Mouse (Mus musculus) neutrophil, adult 5-6 weeks (primary cell): Measurements from ENCODE around the gene Htatip2. TPM values are rescaled to one million over a fixed set of nuclear protein-coding genes. Genes with fewer than 3 reads are reported as not detected.

Experiments
- ATAC-seq: fragments of 151-379, 151-347 bp; 2 replicates; pipeline ENCODE4 v1.8.0; 2017; ENCODE audit warnings: mild to moderate bottlenecking, moderate TSS enrichment; ENCODE audit not compliant: insufficient number of reproducible peaks, poor library complexity, low FRiP score, severe bottlenecking; ENCODE audit errors: extremely low read depth
- total RNA-seq: library from RNA; stranded (forward); fragments of 200-1000 nt; gene quantifications from 2 replicates; pipeline ENCODE4 v1.2.3, GENCODE M21; 2017

Gene Htatip2
- 13.4 and 22.3 TPM in 2 replicates for total RNA-seq

DNA sequence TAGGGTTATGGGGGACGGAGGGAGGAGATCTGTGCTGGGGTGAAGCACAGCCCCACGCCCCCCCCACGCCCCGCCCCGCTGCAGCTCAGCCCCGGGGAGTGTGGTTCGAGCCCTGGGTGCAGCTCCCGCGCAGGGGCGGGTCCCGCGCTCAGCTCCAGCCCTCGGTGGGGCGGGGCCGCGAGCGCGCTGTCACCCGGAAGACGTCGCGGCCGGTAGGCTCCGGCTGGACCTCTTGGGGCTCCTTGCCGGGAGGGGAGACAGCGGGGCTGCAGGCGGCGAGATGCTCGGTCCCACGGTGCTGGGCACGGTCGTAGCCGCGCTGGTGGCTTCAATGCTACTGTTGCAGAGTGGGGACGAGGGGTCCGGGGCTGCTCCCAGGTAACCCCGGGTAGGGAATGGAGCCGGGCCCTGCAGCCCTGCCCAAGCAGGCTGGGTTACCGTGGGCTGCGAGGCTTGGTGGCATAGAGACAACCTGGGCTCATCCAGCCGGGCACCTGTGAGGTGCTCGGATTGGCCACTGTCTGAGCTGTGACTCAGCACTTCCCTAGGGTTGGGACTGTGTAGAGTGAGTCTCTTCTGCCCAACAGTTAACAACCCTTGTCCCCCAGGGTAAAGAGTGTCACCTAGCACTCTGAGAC is at the start of gene Htatip2:
Htatip2 (plus strand) TSS at position 182 of the 638 bp plus-strand sequence.
- peak; percentile 46 for ATAC-seq

DNA sequence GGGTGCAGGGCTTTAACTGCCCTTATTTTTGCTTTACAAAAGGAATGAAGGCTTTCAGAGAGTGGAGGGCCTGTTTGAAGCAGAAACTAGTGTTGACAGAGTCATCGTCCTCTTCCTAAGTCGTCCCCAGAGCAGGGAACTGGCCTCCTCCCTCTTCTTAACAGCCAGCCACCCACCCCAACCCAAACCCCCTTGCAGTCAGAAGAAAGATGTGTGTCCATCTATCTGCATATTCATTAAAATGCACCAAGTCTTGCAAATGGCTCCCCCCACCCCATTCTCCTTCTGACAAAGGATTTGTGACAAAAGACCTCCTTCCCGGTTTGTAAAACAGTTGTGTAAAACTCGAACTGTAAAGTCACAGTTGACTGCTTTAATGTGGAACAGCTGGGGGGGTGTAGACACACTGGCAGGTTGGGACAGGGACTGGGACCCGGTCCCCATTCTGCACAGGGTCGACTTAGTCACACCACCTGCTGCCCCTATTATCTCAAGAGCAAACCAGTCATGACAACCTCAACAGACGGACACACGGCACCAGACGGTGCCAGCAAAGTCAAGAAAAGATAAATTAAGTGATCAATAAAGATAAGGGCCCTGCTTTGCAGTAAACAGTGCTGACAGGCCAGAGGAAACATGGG is 49.4 kb upstream of the Htatip2 start:
- ATAC-seq: no peak

DNA sequence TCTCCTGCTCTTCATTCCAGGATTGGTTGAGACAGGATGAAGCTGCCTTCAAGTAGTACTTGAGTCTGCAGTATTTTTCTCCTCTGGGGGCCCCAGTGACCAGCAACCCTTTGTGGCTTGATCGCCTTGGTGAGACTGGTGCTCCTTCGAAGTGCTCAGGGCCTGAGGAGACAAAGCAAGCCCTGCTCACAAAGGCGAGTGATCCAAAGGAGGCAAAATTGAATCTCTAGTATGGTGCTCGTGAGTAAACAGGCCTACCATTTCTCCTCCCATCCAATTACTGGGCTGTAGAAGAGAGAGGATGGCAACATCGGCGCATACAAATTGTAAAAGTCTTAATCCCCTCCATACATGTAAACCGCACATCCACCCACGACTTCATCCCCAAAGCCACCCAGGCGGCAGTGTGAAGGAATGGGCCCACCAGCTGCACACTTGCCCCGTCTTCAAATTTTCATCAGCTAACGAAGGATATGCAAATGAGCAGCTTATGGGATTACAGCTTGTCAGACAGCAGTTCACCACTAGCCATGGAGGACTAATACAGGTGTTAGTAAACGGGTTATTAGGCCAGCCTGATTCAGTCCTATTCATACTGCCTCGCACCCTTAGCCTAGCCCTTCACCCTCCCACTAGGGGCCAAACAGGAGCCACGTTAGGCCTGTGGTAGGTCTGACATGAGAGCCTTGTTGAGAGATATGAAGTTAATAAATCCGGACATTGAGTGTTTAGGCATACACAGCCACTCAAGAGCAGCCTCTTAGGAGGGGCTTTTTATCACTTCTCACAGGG is 40.8 kb upstream of the Htatip2 start:
- ATAC-seq: no peak

DNA sequence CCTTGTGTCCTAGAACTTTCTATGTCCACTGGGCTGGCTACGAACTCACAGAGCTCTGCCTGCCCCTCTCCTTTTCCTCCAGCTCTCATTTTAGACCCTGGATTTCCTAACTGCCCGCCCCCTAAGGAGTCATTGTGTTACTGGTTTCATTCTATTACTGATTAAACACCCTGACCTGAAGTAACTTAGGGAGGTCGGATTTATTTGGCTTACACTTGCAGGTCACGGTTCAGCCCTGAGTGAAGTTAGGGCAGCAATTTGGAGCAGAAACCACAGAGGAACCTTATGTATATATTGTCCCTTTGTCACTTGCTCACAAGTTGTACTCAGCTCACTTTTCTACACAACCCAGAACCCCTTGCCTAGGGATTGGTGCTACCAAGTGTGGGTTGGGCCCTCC is 24.6 kb upstream of the Htatip2 start:
- ATAC-seq: no peak

DNA sequence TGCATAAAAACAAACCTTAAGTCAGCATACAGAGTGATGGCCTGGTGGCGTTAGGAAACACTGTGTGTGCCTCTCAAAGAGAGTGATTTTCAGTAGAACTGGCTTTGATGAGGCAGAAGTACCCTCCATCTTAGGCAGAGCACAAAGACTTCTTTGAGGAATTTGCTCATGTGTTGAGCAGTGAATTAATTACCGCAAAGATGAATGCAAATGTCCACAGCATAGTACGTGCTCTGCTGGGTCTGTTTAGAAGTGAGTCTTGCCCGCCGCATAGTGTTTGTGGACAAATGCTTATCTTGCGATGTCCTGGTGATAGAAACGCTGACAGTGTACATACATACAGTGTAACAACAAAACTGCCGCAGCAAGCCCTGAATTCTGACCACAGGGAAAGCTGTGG is 19.5 kb upstream of the Htatip2 start:
- no peak for ATAC-seq

DNA sequence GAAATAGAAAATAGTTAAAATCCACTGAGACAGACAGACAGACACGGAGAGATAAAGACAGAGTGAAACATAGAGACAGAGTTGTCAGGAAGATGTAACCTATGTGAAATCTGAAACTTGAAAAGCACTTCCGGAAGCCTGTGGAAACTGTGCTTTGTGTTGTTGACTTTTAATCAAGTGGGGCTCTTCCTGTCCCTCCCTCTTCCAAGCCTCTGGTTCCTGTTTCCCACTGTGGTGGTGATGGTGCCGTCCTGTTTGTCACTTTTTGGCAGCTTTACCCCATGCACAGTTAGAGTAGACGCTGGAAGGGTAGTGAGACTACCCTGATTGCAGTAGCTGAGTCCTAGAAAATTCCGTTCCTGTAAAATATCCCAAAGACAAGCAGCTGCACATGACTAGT is 17.4 kb upstream of the Htatip2 start:
- no peak for ATAC-seq

DNA sequence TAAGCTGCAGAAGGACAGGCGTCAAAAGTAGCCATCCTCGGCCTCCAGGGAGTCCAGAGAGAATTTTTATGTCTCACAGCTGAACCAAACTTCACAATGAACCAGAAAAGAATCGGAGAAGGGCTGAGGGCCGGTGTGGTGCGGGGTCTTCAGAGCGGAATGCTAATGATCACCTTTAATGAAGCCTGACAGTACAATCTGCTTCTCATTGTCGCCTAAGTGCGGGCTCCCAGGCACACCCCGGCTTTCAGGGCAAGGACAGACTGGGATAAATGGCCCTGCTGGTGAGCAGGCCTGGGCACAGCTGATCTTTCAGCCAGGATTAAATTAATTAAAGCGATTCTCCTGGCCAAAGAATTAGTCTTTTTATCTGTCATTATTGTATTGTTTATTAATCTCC is 17.0 kb upstream of the Htatip2 start:
- no peak for ATAC-seq

DNA sequence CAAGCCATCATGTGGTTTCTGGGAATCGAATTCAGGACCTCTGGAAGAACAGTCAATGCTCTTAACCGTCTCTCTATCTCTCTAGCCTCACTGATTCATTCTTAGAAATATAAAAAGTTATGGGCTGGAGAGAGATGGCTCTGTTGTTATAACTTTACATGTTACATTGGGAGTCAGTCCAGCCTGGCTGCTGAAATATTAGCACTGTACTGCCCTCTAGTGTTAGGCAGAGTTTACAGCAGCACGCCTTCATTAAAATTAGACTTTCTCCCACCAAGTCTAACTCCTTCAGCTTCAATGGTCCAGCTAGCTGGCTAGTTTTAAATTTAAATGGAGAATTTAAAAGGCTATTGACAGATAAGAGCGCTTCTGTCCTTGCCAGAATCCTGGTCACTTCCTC is 7.8 kb upstream of the Htatip2 start:
- peak; percentile 59; the same call in 1 of the 2 replicates for ATAC-seq

DNA sequence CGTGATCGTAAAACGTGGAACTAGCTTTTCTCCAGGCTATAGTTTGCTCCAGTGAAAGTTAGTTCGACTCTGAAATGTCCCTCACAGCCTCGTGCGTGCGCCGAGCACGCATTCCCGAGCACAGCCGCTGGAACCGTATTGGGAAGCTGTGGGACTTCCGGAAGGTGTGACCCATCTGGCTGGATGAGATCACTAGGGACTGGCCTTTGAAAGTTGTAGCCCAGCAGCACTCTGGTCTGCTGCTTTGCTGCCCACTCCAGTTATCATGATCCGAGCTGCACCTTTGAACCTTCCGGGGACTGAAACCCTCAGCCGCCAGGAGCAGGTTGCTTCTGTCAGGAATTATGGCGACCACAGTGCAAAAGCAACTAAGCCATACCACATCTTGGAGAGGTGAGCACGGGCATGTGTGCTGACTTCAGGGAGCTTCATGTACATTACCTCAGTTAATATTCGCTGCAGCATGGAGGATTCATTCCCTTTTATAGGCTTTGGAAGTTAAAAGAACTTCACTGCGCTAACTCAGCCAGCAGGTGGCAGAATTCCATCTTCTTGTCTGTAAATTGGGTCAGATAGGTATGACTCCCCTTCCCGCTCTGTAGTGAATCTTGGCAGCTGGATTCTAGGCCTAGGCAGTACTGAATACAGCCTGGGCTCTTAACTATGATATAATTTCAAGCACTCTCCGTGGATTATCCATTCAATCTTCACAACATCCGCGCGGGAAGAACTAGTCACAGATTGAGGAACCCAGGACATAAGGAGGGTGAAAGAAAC is 6.0 kb upstream of the Htatip2 start:
- ATAC-seq: peak; percentile 39; the same call in 1 of the 2 replicates

DNA sequence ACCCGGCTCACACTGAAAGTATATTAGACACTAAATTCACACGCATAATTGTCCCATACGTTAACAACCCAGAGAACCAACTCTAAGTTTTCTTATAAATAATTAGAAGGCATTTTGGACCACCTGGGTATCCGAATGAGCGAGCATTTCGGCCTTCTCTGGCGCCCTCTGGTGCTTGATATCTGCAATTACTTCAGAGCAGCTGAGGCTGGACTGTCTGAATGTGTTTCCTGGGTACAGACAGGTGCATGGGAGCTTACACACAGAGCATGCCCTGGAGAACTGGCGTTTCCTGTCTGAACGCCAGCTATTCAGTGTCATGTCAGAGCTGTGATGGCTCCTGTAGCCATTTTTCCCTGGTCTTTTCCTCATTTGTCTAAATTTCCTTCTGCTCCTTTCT is 4.1 kb upstream of the Htatip2 start:
- ATAC-seq: peak; percentile 78

DNA sequence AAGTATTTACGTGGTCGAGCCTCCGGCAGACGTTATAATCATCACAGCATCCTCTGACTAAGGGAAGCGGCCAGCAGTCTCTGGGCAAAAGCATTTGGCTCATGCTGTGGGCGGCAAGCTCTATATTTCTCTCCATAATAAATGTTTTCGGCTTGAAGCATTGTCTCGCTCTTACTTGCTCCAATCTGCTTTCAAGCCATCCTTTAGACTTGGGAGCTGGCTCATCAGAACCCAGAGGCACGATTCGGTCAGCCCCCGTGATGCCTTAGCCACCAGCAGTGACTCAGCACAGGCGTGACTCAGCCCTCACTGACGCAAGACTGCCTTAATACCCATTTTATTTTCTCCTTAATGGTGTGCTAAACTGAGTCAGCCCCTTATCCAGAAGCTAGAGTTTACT is 3.7 kb downstream of the Htatip2 start:
- no peak for ATAC-seq

DNA sequence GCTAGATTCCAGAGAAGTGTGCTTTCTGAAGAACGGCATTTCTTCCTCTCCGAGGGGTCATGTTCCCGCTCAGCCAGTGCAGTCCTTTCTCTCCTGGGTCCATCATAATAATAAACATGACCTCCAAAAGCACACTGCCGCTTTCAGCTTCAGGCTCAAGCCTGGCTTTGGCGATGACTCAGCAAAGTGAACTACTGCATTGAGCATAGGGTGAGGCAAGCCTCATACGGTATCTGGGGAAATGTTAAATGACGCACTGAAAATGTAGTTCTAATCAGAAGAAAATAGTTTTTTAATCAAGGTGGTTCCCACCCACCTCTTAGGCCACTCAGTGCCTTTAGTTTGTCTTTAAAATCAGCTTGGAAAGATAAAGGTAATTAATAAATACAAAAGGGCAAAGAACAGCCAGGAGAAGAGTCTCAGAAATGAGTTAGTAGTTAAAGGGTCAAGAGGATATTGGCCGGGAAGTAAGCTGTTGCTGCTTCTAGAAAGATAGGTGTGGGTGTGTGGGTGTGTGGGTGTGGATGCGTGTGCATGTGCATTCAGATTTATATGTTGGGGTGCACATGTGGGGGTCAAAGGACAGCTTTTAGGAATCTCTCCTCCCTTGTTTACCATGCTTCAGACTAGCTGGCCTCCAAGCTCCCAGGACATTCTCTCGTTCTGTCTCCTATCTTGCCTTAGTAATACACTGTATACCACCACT is 5.2 kb downstream of the Htatip2 start:
- no peak for ATAC-seq

DNA sequence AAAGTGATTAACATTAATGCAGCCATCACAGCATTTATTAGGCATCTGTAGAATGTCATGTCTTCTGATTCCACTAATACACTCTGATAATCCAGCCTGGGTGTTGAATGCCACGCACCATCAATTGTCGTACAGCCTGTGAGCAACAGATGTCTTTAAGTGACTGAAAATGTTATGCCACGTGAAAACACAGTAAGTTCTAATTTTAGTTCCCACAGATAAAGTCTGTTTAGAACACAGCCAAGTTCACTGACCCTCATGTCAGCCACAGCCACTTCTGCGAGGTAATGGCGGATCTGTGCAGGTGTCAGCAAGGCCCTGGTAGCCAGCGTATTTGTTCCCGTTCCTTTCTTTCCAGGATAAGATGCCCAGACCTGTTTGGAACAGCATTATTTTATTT is 7.3 kb downstream of the Htatip2 start:
- ATAC-seq: no peak

DNA sequence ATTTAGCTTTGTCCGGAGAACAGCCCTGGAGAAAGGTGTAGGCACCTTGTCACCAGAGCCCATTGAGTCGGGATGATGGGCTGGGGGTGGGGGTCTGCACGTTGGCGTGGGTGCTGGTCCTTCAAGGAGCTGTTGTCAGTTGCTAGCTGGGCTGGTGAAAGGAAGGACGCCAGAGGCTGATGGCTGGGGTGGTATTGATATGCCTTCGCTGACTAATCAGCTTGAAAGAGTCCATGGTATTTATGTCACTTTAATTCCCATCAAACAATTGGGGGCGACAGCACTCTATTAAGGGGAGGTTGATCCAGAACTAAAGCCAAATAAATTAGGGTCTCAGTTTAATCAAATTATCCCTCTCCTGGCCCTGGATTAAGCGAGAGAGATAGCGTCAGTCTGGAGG is 9.6 kb downstream of the Htatip2 start:
- no peak for ATAC-seq

DNA sequence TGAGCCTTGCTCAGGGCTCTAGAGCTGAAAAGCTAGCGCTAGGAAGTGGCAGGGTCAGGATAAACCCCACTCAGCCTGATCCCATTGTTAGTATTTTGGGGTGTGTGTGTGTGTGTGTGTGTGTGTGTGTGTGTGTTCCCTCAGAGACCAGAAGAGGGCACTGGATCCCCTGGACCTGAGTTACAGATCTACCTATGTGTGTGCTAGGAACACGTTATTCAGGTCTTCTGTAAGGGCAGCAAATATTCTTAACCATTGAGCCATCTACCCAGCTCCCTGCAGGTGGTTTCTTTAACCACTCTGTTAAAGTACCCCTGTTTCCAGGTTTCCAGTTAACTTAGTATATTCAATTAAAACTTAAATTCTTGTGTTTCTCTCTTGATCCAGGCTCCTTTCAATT is 15.5 kb downstream of the Htatip2 start:
- no peak for ATAC-seq

DNA sequence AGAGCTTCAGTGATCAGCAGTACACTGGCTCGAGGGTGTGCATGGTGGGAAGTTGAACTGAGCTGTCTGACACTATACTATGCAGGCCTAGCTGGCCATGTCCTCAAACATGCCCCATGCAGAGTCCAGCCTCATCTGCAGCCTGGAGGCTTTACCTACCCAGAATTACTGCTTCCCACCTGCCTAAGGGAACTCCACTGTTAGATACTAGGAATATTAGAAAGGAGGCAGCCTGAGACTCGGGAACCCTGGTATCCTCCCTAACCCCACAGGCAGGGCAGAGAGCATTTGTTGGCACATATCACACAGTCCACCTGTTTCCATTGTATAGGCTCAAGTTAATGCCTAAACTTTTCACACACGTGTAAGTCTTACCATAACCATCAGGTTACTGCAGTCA is 18.7 kb downstream of the Htatip2 start:
- ATAC-seq: no peak

DNA sequence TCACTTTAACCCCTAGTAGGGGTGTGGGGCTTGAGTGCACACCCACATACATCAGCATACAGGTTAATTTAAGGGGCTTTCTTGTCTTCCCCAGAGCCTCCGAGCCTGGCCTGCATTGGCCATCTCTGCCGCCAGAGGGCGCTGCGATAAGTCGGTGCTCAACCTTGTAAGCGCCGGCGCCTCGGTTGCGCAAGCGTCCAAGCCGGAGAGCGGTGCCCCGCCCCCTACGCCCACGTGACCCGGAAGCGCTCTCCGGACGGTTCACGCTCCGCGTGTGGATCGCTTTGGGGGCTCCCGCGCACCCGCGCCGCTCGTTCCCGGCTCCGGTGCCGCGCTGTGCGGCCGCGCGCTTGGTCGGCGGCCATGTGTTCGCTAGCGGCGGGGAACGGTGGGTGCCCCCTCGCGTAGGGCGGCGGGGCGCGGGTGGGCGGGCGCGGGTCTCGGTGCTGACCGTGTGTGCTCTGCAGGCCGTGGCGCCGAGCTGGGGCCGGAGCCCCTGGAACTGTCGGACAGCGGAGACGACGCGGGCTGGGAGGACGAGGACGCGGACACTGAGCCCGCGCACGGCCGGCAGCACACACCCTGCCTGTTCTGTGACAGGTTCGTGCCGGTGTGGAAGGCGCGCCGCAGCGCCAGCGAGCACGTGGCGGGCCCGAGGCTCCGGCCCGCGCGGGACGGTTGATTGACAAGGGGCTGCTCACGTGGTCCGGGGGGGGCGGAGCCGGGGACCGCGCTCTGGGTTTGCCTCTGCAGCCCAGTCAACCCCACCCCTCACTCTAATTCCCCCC is 19.4 kb downstream of the Htatip2 start, which contains the start of gene Prmt3:
Prmt3 (plus strand) TSS at position 233 of the 788 bp plus-strand sequence.
- peak; percentile 92 for ATAC-seq
